Mouse (Mus musculus) thymus, postnatal 10 days (tissue): ENCODE measurements around the gene Zfp579.

ENCODE experiments used
- DNase-seq, 2 experiments: peaks; one replicate each; pipeline ENCODE4 v3.0.0; 2021; ENCODE audit warnings: low spot score in 2 of 2

Zfp579 gene

GRCm38 (mm10) chr7:4957361-4957760, 38.6 kb downstream of the Zfp579 start:
- DNase-seq, result no peak

- no peak for DNase-seq
Observed at GRCm38 (mm10) chr7:4953815-4954445, 42.0 kb downstream of the Zfp579 start.

GRCm38 (mm10) chr7:4950561-4951342, 45.2 kb downstream of the Zfp579 start:
- DNase-seq, result no peak

- no peak for DNase-seq
Observed at GRCm38 (mm10) chr7:4948386-4948785, 47.6 kb downstream of the Zfp579 start.

- DNase-seq, result no peak
Observed at GRCm38 (mm10) chr7:4947855-4948254, 48.1 kb downstream of the Zfp579 start.

GRCm38 (mm10) chr7:4943223-4943815, 52.6 kb downstream of the Zfp579 start:
- DNase-seq, result peak; percentile 82 to 92

- DNase-seq, result no peak
Observed at GRCm38 (mm10) chr7:4942673-4943072, 53.3 kb downstream of the Zfp579 start.

GRCm38 (mm10) chr7:4940068-4940479, 55.9 kb downstream of the Zfp579 start:
- peak; percentile 63 to 88 for DNase-seq

GRCm38 (mm10) chr7:4938456-4938855, 57.5 kb downstream of the Zfp579 start:
- peak; percentile 61 to 81 for DNase-seq

- DNase-seq, result no peak
Observed at GRCm38 (mm10) chr7:4937392-4937791, 58.6 kb downstream of the Zfp579 start.

- no peak for DNase-seq
Observed at GRCm38 (mm10) chr7:4936832-4937231, 59.1 kb downstream of the Zfp579 start.

GRCm38 (mm10) chr7:4934160-4934914, 61.6 kb downstream of the Zfp579 start:
- DNase-seq, result no peak
